Mouse (Mus musculus) left cerebral cortex, postnatal 10 days (tissue): Measurements from ENCODE around the gene Rufy3. TPM values are rescaled to one million over a fixed set of nuclear protein-coding genes. Genes with fewer than 3 reads are reported as not detected.

Experiments used
- DNase-seq, 2 experiments: peaks; one replicate each; pipeline ENCODE4 v3.0.0; 2021 to 2022; ENCODE audit warnings: low spot score in 2 of 2, mixed read lengths in 1 of 2; ENCODE audit errors: extremely low spot score in 1 of 2
- intact Hi-C: fragments of 180-260 bp; cut with DNase I; formaldehyde crosslinking; loops from one replicate; pipeline ENCODE4 v1.15.1; 2025
- total RNA-seq, 2 experiments: library from RNA; stranded (reverse); gene quantifications; 2 replicates each; pipeline ENCODE4 v1.2.3; 2021

Rufy3 gene
- total RNA-seq, 2 experiments from 2014 or later, result 217 to 229 TPM

DNA sequence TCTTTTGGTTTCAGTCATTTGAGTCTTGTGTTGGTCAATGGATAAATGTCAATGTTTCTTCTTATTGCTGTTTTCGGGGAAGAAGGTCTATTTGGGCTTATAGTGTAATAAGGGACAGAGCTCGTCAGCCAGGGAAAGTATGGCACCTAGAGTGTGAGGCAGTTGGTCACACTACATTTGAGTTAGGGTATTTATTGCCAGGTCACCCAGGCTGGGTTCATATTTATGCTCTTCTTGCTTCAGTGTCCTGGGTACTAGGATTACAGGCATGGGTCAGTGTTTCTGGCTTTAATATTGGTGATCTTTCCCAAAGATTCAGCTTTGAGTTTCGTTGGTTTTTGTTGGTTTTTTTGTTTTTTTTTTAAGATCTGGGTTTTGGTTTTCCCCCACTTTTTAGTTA lies 37.9 kb downstream of the Rufy3 start:
- intact Hi-C loops, result no loop called here
- no peak for DNase-seq

- DNase-seq, result no peak
- intact Hi-C loops, result no loop called here
These were observed 39.2 kb downstream of the Rufy3 start for GRCm38 (mm10) chr5:88604046-88604445.

GRCm38 (mm10) chr5:88604641-88605358 lies 40.0 kb downstream of the Rufy3 start:
- no peak for DNase-seq
- intact Hi-C loops, result no loop called here

- no peak for DNase-seq
- intact Hi-C loops, result no loop called here
These were observed 49.3 kb downstream of the Rufy3 start for GRCm38 (mm10) chr5:88614129-88614528.

GRCm38 (mm10) chr5:88616988-88617387 lies 52.1 kb downstream of the Rufy3 start:
- intact Hi-C loops, result no loop called here

GRCm38 (mm10) chr5:88627545-88627944 lies 62.7 kb downstream of the Rufy3 start:
- no peak for DNase-seq
- intact Hi-C loops, result no loop called here

More at GRCm38 (mm10) chr5:88616988-88617387, 52.1 kb downstream of the Rufy3 start:
- DNase-seq, result no peak

GRCm38 (mm10) chr5:88629125-88629524 lies 64.3 kb downstream of the Rufy3 start:
- intact Hi-C loops, result no loop called here

GRCm38 (mm10) chr5:88629987-88630386 lies 65.1 kb downstream of the Rufy3 start:
- DNase-seq, result no peak
- intact Hi-C loops, result loop anchor here (5.0 kb wide), 1 partner anchor 37 kb away; no protein-coding TSS in a partner anchor

More at GRCm38 (mm10) chr5:88629125-88629524, 64.3 kb downstream of the Rufy3 start:
- DNase-seq, result no peak

GRCm38 (mm10) chr5:88630883-88631282 lies 66.0 kb downstream of the Rufy3 start:
- peak in 1 of 2 experiments; percentile 28 for DNase-seq
- intact Hi-C loops, result loop anchor here (5.0 kb wide), 1 partner anchor 36 kb away; no protein-coding TSS in a partner anchor

GRCm38 (mm10) chr5:88631545-88631944 lies 66.7 kb downstream of the Rufy3 start:
- intact Hi-C loops, result loop anchor here (5.0 kb wide), 1 partner anchor 36 kb away; no protein-coding TSS in a partner anchor
- DNase-seq, result no peak

DNA sequence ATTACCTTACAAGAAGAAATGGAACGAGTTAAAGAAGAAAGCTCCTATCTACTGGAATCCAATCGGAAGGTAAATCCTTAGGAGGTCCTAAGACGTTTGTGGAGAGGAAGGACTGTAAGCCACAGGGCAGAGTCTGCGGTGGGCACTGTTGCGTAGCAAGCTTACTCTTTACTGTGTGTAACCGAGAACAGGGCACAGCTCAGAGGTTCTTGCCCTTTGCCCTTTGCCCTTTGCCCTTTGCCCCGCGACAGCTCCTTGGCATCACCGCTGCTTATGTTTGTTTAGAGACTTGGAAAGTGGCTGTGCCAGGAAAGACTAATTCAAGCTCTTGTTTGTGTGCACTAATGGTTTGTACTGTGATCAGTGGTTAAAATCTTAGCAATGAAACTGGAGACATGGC lies 67.6 kb downstream of the Rufy3 start:
- intact Hi-C loops, result loop anchor here (5.0 kb wide), 1 partner anchor 35 kb away; no protein-coding TSS in a partner anchor
- no peak for DNase-seq

- intact Hi-C loops, result loop anchor here (5.0 kb wide), 1 partner anchor 33 kb away; no protein-coding TSS in a partner anchor
- no peak for DNase-seq
These were observed 69.2 kb downstream of the Rufy3 start for GRCm38 (mm10) chr5:88634076-88634475.

GRCm38 (mm10) chr5:88642786-88643185 lies 77.9 kb downstream of the Rufy3 start:
- DNase-seq, result no peak

DNA sequence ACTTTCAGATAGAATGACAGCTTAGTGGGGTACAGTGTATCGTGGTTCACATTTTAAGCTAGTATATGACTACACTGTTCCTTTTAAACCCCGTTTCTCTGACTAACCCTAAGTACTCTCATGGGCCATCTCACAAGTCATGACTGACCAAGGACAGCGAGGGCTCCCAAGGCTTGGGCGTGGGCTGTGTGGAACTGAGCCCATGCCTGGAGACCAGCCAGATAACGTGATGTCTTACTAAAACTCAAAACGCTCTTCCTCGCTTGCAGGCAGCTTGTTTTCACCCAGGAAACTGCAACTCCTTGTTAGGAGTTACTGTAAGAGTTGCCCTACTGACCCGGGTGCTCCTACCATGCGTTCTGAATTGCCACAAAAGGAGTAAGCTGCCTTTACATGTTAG lies 78.7 kb downstream of the Rufy3 start:
- intact Hi-C loops, result loop anchor here (10.0 kb wide), 1 partner anchor 1819 kb away; no protein-coding TSS in a partner anchor
- DNase-seq, result no peak

More at GRCm38 (mm10) chr5:88642786-88643185, 77.9 kb downstream of the Rufy3 start:
- intact Hi-C loops, result loop anchor here (10.0 kb wide), 1 partner anchor 1818 kb away; no protein-coding TSS in a partner anchor

DNA sequence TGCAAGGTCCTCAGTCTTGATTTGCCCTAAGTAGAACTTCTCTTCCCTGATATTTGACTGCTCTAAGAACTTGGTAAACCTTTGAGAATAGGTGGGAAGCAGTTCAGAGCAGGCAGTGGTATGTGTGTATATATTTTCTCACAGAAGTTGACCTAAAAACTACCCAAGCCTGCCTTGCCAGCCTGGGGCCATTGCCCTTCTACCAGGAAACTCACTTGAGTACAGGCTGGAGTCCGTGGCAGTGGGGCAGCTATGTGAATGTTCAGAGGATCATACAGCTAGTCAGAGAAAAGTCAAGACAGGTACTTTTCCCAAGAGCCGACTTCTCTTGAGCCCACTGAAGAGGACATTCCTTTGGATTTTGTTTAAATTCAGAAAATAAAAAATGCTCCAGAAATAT lies 80.1 kb downstream of the Rufy3 start:
- no peak for DNase-seq
- intact Hi-C loops, result loop anchor here (10.0 kb wide), 1 partner anchor 1820 kb away; no protein-coding TSS in a partner anchor

GRCm38 (mm10) chr5:88645405-88645804 lies 80.6 kb downstream of the Rufy3 start:
- intact Hi-C loops, result loop anchor here (10.0 kb wide), 1 partner anchor 1821 kb away; no protein-coding TSS in a partner anchor
- no peak for DNase-seq

- intact Hi-C loops, result loop anchor here (10.0 kb wide), 1 partner anchor 1825 kb away; no protein-coding TSS in a partner anchor
- DNase-seq, result no peak
These were observed 84.7 kb downstream of the Rufy3 start for GRCm38 (mm10) chr5:88649250-88650173.

- DNase-seq, result no peak
- intact Hi-C loops, result no loop called here
These were observed 87.7 kb downstream of the Rufy3 start for GRCm38 (mm10) chr5:88652589-88652988.

- DNase-seq, result no peak
- intact Hi-C loops, result no loop called here
These were observed 93.0 kb downstream of the Rufy3 start for GRCm38 (mm10) chr5:88657868-88658267.
